Mouse (Mus musculus): ENCODE results near the gene Sh3rf1. TPM values are rescaled to one million over a fixed set of nuclear protein-coding genes. Genes with fewer than 3 reads are reported as not detected.

The Sh3rf1 gene
- total RNA-seq, 2 experiments from 2014 or later, result 63.3 to 67.5 TPM

DNA sequence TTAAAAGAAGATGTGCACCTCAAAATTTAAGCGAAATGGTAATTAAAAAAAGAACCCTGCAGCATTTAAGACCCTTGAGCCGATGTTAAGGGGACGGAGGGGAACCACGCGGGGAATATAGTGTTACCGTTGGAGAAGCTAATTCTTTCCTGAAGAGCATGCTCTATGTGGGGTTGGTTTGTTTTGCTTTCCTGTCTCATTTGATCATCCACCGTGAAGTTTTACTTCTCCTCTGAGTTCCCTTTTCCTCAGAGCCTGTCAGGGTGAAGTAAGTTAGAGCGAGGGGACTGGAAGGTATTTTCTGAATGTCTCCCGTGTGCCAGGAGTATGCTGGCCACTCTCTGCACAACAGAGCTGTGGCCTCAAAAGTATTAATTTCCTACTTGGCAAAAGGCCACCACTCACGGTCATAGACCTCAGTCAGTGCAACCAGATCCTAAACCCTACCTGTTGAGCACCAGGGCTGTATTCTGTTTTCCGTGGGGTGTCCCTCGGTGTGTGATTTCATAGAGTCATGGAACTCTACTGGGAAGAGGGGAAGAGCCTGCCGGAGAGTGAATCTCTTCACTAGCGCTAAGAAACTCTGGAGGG, 63.2 kb downstream of the Sh3rf1 start:
- DNase-seq, result no peak

- peak in 1 of 2 experiments; percentile 31 for DNase-seq
These were observed 64.4 kb downstream of the Sh3rf1 start for GRCm38 (mm10) chr8:61288006-61288566.

GRCm38 (mm10) chr8:61288676-61289075, 65.0 kb downstream of the Sh3rf1 start:
- DNase-seq, result no peak

GRCm38 (mm10) chr8:61295040-61295439, 71.4 kb downstream of the Sh3rf1 start:
- no peak for DNase-seq

- DNase-seq, result no peak
These were observed 71.8 kb downstream of the Sh3rf1 start for GRCm38 (mm10) chr8:61295441-61295840.

DNA sequence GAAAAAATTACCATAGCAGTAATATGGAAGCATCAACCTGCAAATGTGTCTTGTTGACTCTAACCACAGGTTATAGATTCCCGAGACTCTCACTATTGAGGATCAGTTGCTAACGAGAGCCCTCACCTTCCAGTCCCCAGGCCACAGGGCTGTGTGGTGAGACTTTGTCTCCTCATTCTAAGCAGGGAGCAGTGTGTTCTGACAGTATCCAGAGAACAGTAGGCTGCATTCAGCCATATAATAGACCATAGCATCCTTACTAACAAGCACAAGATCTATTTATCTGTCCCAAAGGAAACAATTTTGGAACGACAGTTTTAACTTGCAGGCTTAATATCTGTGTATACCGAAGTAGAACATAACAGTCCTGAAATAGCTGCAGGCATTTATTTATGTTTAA, 75.2 kb downstream of the Sh3rf1 start:
- DNase-seq, result no peak

DNA sequence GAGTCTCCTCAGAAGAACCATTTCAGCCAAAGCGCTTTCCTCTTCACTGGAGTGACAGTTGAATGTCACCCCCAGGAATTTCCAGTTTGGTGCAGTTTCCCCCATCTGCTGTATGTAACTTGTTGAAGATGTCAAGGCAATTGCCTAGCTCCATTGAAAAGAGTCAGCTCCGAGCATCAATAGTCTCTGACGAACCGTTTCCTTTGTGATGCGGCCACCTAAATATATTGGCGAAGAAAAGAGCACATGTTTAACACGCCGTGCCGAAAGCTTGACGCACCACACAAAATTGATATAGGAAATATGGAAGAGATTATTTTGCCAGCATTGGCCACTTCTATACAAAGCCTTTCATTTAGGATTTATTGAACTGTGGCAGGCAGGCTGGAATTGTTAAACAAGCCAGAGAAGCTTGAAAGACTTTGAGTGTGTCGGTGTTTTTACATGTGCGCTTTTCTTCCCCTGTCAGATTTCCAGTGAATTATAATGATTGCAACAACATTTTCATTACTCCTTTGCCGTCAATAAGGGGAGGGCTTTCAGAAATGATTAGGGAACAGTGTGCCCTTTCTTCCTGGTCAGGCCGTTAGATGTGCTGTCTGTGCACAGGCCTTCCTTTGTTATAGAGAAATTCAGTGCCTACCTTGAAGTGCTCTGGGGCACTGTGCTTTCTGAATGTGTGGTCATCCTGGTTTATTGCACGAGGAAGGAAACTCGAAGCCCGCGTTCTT, 77.8 kb downstream of the Sh3rf1 start:
- no peak for DNase-seq

DNA sequence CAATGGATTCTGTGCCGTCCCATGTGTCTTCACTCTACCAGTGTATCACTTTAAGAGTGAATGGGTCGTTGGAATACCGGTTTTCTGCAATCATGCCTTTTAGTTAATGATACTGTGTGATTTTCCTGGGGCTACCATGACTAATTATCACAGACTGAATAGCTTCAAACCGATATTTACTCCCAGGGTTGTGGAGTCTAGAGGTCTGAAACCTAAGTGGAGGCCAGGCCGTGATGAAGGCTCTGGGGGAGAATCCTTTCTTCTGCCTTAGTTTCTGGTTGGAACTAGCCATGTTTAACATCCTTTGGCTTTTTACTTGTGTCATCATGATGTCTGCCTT, 78.3 kb downstream of the Sh3rf1 start:
- DNase-seq, result no peak

DNA sequence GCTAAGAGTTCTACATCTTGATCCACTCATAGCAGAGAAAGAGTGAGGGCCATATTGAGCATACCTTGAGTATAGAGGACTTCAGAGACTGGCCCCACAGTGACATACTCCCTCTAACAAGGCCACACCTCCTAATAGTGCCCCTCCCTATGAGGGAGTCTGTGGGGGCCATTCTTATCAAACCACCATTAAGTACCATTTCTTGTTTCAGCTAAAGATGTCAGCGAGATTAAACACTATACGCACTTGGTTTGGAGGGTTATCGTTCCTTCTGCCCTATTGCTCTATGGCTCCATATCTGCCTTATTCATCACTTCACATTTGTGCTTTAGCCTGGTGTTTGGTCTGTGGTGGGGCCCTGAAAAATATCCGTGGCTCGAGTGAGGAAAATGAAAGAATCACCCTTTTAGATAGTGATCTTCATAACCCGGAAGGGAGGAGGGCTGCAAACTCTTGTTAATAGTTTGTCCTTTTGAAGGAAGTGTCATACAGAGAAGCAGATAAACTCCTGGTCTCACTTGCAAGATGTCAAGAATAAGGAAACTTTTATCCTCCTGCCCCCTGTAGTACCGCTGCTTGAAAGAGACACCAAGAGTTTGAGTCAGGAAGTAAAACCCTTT, 81.9 kb downstream of the Sh3rf1 start:
- DNase-seq, result no peak

- DNase-seq, result peak; percentile 36 to 46
These were observed 82.9 kb downstream of the Sh3rf1 start for GRCm38 (mm10) chr8:61306501-61307112.

DNA sequence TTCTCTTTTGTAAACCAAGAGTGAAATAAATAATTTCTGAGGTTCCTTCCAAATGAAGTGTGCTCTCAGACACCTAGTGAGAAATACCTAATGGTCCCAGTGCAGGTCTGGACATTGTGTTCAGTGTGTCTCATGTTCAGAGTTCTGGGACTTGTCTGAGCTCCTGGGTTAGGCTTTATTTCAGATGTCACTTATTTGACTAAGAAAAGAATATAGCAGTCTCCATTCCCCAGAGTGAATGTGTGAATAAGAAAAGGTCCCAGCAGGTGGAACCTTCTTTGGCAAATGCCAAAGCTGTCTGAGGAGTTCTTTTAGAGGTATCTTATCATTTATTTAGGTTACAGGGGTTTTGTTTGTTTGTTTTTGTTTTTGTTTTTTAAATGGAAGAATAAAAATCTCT, 85.2 kb downstream of the Sh3rf1 start:
- DNase-seq, result no peak

DNA sequence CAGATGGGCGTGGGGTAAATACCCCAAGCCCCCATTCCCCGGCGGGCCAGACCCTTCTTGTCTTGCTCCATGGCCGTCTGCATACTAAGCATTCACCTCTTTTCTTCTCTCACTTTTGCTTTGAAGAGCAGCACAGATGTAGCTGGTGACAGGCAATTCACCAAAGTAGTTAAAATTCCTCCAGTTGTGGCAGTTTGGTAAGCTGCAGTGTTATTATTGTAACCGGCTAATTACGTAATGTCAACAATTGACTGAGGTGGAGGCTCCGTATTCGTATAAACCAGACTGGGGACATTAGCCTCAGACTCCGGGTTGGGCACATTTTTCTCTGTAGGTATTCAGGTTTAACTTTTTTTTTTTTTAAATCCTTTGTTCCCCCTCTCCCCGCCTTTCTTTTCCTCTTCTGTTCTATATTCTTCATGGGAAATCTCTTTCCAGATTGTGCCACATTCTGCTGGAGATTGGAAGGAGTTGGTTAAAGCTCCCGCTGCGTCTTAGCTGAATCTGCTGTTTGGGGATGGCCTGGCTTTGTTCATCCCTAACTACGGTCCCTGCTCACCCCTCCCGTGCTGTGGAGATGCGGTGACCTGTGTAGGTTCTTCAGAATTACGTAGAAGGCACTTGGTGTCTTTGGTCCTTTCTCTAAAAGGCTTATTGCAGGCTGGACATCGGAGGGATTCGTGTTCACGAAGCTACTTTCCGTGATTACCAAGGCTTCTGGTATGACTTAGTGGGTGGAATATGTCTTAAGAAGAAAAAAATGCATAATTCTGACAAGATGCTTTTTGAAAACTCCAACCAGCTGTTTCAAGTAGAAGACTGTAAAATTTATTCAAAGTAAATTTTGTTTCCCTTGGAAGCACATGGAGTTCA, 86.1 kb downstream of the Sh3rf1 start:
- no peak for DNase-seq

GRCm38 (mm10) chr8:61310403-61310871, 86.8 kb downstream of the Sh3rf1 start:
- no peak for DNase-seq

GRCm38 (mm10) chr8:61313016-61313415, 89.3 kb downstream of the Sh3rf1 start:
- DNase-seq, result no peak

DNA sequence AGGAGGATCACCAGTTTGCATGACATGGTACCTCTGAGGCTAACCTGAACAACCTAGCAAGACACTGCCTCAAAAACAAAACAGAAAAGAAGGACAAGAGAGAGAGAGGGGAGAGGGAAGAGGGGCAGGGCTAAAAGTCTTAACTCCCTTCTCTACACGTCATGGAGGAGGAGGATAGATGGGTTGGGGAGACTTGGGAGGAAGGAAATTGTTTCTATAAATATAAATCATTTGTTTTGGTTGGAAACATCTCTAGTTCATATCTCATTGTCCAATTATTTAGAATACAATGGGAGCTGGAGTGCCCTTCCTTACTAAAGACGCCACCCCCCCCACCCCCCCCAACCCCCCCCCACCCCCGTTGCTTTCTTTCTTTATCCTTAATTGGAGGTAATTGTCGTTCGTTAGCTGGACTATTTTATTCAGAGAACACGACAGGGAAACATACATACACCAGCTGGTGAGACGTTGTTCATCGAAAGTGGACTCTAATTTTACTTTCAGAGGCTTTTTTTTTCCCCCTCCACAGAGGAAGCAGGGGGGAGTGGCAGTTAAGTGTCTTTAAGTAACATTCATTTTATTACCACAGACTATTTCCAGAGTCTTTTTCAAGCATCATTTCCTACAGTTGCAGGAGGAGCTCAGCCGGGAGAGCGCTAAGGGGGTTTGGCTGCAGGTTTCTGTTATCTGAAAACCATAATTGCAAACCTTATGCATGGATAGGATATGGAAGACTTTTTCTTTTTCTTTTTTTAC, 92.5 kb downstream of the Sh3rf1 start:
- no peak for DNase-seq

GRCm38 (mm10) chr8:61316813-61317534, 93.3 kb downstream of the Sh3rf1 start:
- DNase-seq, result no peak

DNA sequence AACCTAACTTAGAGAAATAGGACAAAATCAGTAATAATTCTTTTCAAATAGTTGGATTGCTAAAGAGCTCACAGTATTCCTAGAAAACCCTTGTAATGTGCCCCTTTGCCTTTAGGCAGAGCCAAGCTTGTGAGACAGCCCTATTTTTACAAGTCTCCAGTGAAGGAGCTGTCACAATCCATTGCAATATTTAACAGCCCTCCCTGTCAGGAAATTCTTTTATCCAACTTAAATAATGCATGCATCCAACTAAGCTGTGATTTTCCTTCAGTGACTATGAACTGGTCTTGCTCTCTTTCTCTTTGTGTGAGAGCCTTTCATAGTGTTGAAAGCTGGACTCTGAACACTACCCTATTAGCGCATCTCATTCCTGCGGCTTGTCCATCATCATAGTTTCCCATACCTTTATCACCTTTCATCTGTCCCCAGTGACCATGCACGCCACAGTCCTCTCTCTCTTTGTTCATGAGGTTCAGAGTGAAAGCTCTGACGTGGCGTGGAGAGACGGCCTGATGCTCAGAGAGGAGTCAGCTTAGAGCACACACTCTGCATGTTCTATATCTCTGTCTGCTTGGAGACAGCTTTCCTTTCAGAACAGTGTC, 94.0 kb downstream of the Sh3rf1 start:
- no peak for DNase-seq

- no peak for DNase-seq
These were observed 97.5 kb downstream of the Sh3rf1 start for GRCm38 (mm10) chr8:61321216-61321615.

- DNase-seq, result no peak
These were observed 98.1 kb downstream of the Sh3rf1 start for GRCm38 (mm10) chr8:61321780-61322179.

- no peak for DNase-seq
These were observed 98.8 kb downstream of the Sh3rf1 start for GRCm38 (mm10) chr8:61322462-61322861.

All from layer of hippocampus, postnatal 36 days (tissue).